Mouse (Mus musculus): ENCODE data around the gene Abcf1.
"Not testable (repeated sequence)": the region's sequence is repeated elsewhere in the genome, so short reads cannot be mapped to it uniquely, and the experiment has no call there.

Abcf1 gene

GRCm38 (mm10) chr17:35969418-35970389 is at the start of gene Abcf1:
TSS of gene Abcf1 (minus strand) at chr17:35969761.
- in situ Hi-C loops (cut with MboI; ENCODE audit: low sequenced_read_pairs): no loop called here

- in situ Hi-C loops (cut with MboI; ENCODE audit: low sequenced_read_pairs): no loop called here
Measured at GRCm38 (mm10) chr17:36018979-36019378, 49.4 kb upstream of the Abcf1 start.

GRCm38 (mm10) chr17:36017046-36017445 is 47.5 kb upstream of the Abcf1 start:
- in situ Hi-C loops (cut with MboI; ENCODE audit: low sequenced_read_pairs): no loop called here

GRCm38 (mm10) chr17:36014977-36015376 is 45.4 kb upstream of the Abcf1 start:
- in situ Hi-C loops (cut with MboI; ENCODE audit: low sequenced_read_pairs): no loop called here

- in situ Hi-C loops (cut with MboI; ENCODE audit: low sequenced_read_pairs): not testable (repeated sequence)
Measured at GRCm38 (mm10) chr17:36004409-36004808, 34.8 kb upstream of the Abcf1 start.

GRCm38 (mm10) chr17:36003331-36003730 is 33.8 kb upstream of the Abcf1 start:
- in situ Hi-C loops (cut with MboI; ENCODE audit: low sequenced_read_pairs): no loop called here

- in situ Hi-C loops (cut with MboI; ENCODE audit: low sequenced_read_pairs): no loop called here
Measured at GRCm38 (mm10) chr17:36001966-36002365, 32.4 kb upstream of the Abcf1 start.

GRCm38 (mm10) chr17:36001121-36001897 is 31.7 kb upstream of the Abcf1 start:
- in situ Hi-C loops (cut with MboI; ENCODE audit: low sequenced_read_pairs): no loop called here

GRCm38 (mm10) chr17:36000349-36000748 is 30.8 kb upstream of the Abcf1 start:
- in situ Hi-C loops (cut with MboI; ENCODE audit: low sequenced_read_pairs): no loop called here

GRCm38 (mm10) chr17:35999356-35999755 is 29.8 kb upstream of the Abcf1 start:
- in situ Hi-C loops (cut with MboI; ENCODE audit: low sequenced_read_pairs): no loop called here

GRCm38 (mm10) chr17:35998545-35999305 is 29.2 kb upstream of the Abcf1 start:
- in situ Hi-C loops (cut with MboI; ENCODE audit: low sequenced_read_pairs): no loop called here

- in situ Hi-C loops (cut with MboI; ENCODE audit: low sequenced_read_pairs): no loop called here
Measured at GRCm38 (mm10) chr17:35997713-35998510, 28.4 kb upstream of the Abcf1 start.

GRCm38 (mm10) chr17:35996949-35997348 is 27.4 kb upstream of the Abcf1 start:
- in situ Hi-C loops (cut with MboI; ENCODE audit: low sequenced_read_pairs): no loop called here

- in situ Hi-C loops (cut with MboI; ENCODE audit: low sequenced_read_pairs): no loop called here
Measured at GRCm38 (mm10) chr17:35994879-35995240, 25.3 kb upstream of the Abcf1 start.

GRCm38 (mm10) chr17:35994175-35994878 is 24.8 kb upstream of the Abcf1 start:
- in situ Hi-C loops (cut with MboI; ENCODE audit: low sequenced_read_pairs): no loop called here

GRCm38 (mm10) chr17:35993675-35994074 is 24.1 kb upstream of the Abcf1 start:
- in situ Hi-C loops (cut with MboI; ENCODE audit: low sequenced_read_pairs): no loop called here

GRCm38 (mm10) chr17:35991781-35992180 is 22.2 kb upstream of the Abcf1 start:
- in situ Hi-C loops (cut with MboI; ENCODE audit: low sequenced_read_pairs): no loop called here

GRCm38 (mm10) chr17:35981776-35982175 is 12.2 kb upstream of the Abcf1 start:
- in situ Hi-C loops (cut with MboI; ENCODE audit: low sequenced_read_pairs): no loop called here

- in situ Hi-C loops (cut with MboI; ENCODE audit: low sequenced_read_pairs): no loop called here
Measured at GRCm38 (mm10) chr17:35980363-35980754, 10.8 kb upstream of the Abcf1 start.
